Mouse (Mus musculus) heart, embryonic 14.5 days (tissue): ENCODE data around the gene Lipe. TPM values are rescaled to one million over a fixed set of nuclear protein-coding genes. Genes with fewer than 3 reads are reported as not detected.

Experiments used
- ATAC-seq: fragments of 200-750 bp; cut with Nextera tagmentation; 2 replicates; pipeline ENCODE4 v1.8.0; 2017; ENCODE audit warnings: low read depth, moderate TSS enrichment; ENCODE audit not compliant: insufficient number of reproducible peaks, insufficient read depth, low FRiP score
- H3K27ac ChIP-seq, 2 experiments: fragments of 200-500 bp in 1 of 2; fragments of 300-500 bp in 1 of 2; sonication (generic) in 1 of 2; replicated peaks in 1 of 2; 2 replicates each; pipeline ENCODE4 v1.5.1; 2012 to 2014; ENCODE audit warnings: low read depth in 2 of 2, low read length in 2 of 2, control low read depth in 1 of 2, mild to moderate bottlenecking in 1 of 2, mixed read lengths in 1 of 2; ENCODE audit not compliant: control insufficient read depth in 1 of 2, insufficient read depth in 1 of 2
- H3K27me3 ChIP-seq: fragments of 300-500 bp; sonication (generic); 2 replicates; pipeline ENCODE4 v1.6.1; 2014; ENCODE audit warnings: mild to moderate bottlenecking, low read length, control low read depth; ENCODE audit not compliant: control insufficient read depth, insufficient read depth
- H3K36me3 ChIP-seq: fragments of 300-500 bp; sonication (generic); 2 replicates; pipeline ENCODE4 v1.6.1; 2014; ENCODE audit warnings: mild to moderate bottlenecking, control low read depth, low read length, mixed read lengths; ENCODE audit not compliant: control insufficient read depth, insufficient read depth
- H3K4me1 ChIP-seq, 2 experiments: fragments of 200-500 bp in 1 of 2; fragments of 300-500 bp in 1 of 2; sonication (generic) in 1 of 2; 2 replicates each; pipeline ENCODE4 v1.6.1; 2012 to 2014; ENCODE audit warnings: low read length in 2 of 2, control low read depth in 1 of 2, mixed read lengths in 1 of 2; ENCODE audit not compliant: control insufficient read depth in 2 of 2, insufficient read depth in 2 of 2
- H3K4me2 ChIP-seq: fragments of 300-500 bp; sonication (generic); 2 replicates; pipeline ENCODE4 v1.6.1; 2014; ENCODE audit warnings: mild to moderate bottlenecking, low read length
- H3K4me3 ChIP-seq, 2 experiments: fragments of 200-500 bp in 1 of 2; fragments of 300-500 bp in 1 of 2; sonication (generic) in 1 of 2; 2 replicates each; pipeline ENCODE4 v1.5.1; 2012 to 2014; ENCODE audit warnings: low read length in 2 of 2, mild to moderate bottlenecking in 2 of 2, control low read depth in 1 of 2, low read depth in 1 of 2, moderate library complexity in 1 of 2; ENCODE audit not compliant: control insufficient read depth in 1 of 2, insufficient read depth in 1 of 2
- H3K9ac ChIP-seq: fragments of 300-500 bp; sonication (generic); 2 replicates; pipeline ENCODE4 v1.6.1; 2014; ENCODE audit warnings: mild to moderate bottlenecking, low read length
- H3K9me3 ChIP-seq: fragments of 300-500 bp; sonication (generic); 2 replicates; pipeline ENCODE4 v1.6.1; 2016; ENCODE audit warnings: low read length, control low read depth; ENCODE audit not compliant: control insufficient read depth
- WGBS: fragments of 180-500 bp; shearing (Covaris S2); extraction: QIAGEN DNeasy Blood & Tissue Kit; methylation state at CpG from one replicate; pipeline ENCODE4 v1.1.7; 2014; 5-methylcytosine and 5-hydroxymethylcytosine counted together
- polyA plus RNA-seq: library from polyadenylated mRNA; unstranded; fragments of >200 nt; fragmentation: Nextera tagmentation; extraction: Ambion mirVana; gene quantifications from 2 replicates; pipeline ENCODE4 v1.2.1, GENCODE M21; 2014

Gene Lipe
- polyA plus RNA-seq, 1 experiment from 2014 or later: 3.6 TPM

- Histone ChIP-seq H3K9ac (no peak overlapping the region), H3K9me3 (no peaks in the 10 kb centered on the region), H3K27me3 (peaks cover 40% of the 10 kb centered on the region), H3K4me3 (no peak overlapping the region), H3K27ac (no peak overlapping the region), H3K4me1 (no peaks in the 10 kb centered on the region; a peak in 1 of 4 replicates), H3K36me3 (peaks cover 30% of the 10 kb centered on the region), H3K4me2 (no peak overlapping the region)
- WGBS: 53% methylated on average over 13 of the region's 13 CpGs
- no peak for ATAC-seq
These were observed 32.4 kb downstream of the Lipe start for GRCm38 (mm10) chr7:25365937-25366625.

- H3K4me1 ChIP-seq: peaks cover under 1 to 4% of the 10 kb centered on the region in 2 experiments; a peak in 2 of 4 replicates
- no peaks in the 10 kb centered on the region for H3K9me3 ChIP-seq
- H3K27ac ChIP-seq: no peak overlapping the region
- no peak overlapping the region for H3K4me3 ChIP-seq
- peaks cover 52% of the 10 kb centered on the region for H3K36me3 ChIP-seq
- 94% methylated on average over 17 of the region's 17 CpGs for WGBS
- no peak for ATAC-seq
- no peak overlapping the region for H3K4me2 ChIP-seq
- H3K27me3 ChIP-seq: peaks cover 23% of the 10 kb centered on the region
- no peak overlapping the region for H3K9ac ChIP-seq
These were observed 34.9 kb downstream of the Lipe start for GRCm38 (mm10) chr7:25363632-25364031.

- Histone ChIP-seq H3K27ac (no peak overlapping the region), H3K4me3 (no peak overlapping the region), H3K4me2 (no peak overlapping the region), H3K4me1 (peaks cover 3 to 6% of the 10 kb centered on the region in 2 experiments; a peak in 2 of 4 replicates), H3K27me3 (peaks cover 18% of the 10 kb centered on the region), H3K36me3 (peaks cover 52% of the 10 kb centered on the region), H3K9ac (no peak overlapping the region), H3K9me3 (no peaks in the 10 kb centered on the region)
- WGBS: 83% methylated on average over 19 of the region's 19 CpGs
- ATAC-seq: no peak
These were observed 35.4 kb downstream of the Lipe start for GRCm38 (mm10) chr7:25363151-25363550.

GRCm38 (mm10) chr7:25358721-25359206 is 39.7 kb downstream of the Lipe start:
- Histone ChIP-seq H3K4me1 (peaks cover 3 to 6% of the 10 kb centered on the region in 2 experiments; a peak in 2 of 4 replicates), H3K9me3 (no peaks in the 10 kb centered on the region), H3K9ac (no peak overlapping the region), H3K36me3 (peaks cover 58% of the 10 kb centered on the region), H3K4me2 (peak overlapping the region; percentile 18; the same call in 1 of the 2 replicates), H3K4me3 (no peak overlapping the region), H3K27ac (peak overlapping the region in 1 of 2 experiments; percentile 21; a peak in 1 of 4 replicates), H3K27me3 (no peaks in the 10 kb centered on the region)
- 71% methylated on average over 19 of the region's 19 CpGs for WGBS
- peak; percentile 64 for ATAC-seq

GRCm38 (mm10) chr7:25348861-25349260 is 49.6 kb downstream of the Lipe start:
- Histone ChIP-seq H3K27me3 (no peaks in the 10 kb centered on the region), H3K4me3 (no peak overlapping the region), H3K4me1 (peaks cover 0 to 3% of the 10 kb centered on the region in 2 experiments; a peak in 1 of 4 replicates), H3K36me3 (peaks cover 70% of the 10 kb centered on the region), H3K27ac (no peak overlapping the region), H3K9me3 (no peaks in the 10 kb centered on the region), H3K4me2 (no peak overlapping the region), H3K9ac (no peak overlapping the region)
- no peak for ATAC-seq
- 77% methylated on average over 8 of the region's 8 CpGs for WGBS

- Histone ChIP-seq H3K36me3 (peaks cover 43% of the 10 kb centered on the region), H3K9me3 (no peaks in the 10 kb centered on the region), H3K9ac (no peak overlapping the region), H3K4me1 (peaks cover 0 to 3% of the 10 kb centered on the region in 2 experiments; a peak in 1 of 4 replicates), H3K27me3 (no peaks in the 10 kb centered on the region), H3K4me3 (no peak overlapping the region), H3K27ac (no peak overlapping the region), H3K4me2 (no peak overlapping the region)
- WGBS: 89% methylated on average over 20 of the region's 20 CpGs
- no peak for ATAC-seq
These were observed 57.3 kb downstream of the Lipe start for GRCm38 (mm10) chr7:25341000-25341784.

GRCm38 (mm10) chr7:25339329-25339728 is 59.2 kb downstream of the Lipe start:
- no peaks in the 10 kb centered on the region for H3K27me3 ChIP-seq
- H3K9me3 ChIP-seq: no peaks in the 10 kb centered on the region
- no peak overlapping the region for H3K9ac ChIP-seq
- H3K4me3 ChIP-seq: no peak overlapping the region
- no peak overlapping the region for H3K27ac ChIP-seq
- ATAC-seq: no peak
- no peaks in the 10 kb centered on the region for H3K4me1 ChIP-seq
- no peak overlapping the region for H3K4me2 ChIP-seq
- WGBS: 82% methylated on average over 9 of the region's 9 CpGs
- H3K36me3 ChIP-seq: peaks cover 57% of the 10 kb centered on the region
